In genomic region chr4:128678564-128679217, GRCm38 (mm10) we compare ENCODE assay signal across 13 mouse cellular contexts. TPM values are rescaled to one million over a fixed set of nuclear protein-coding genes. Genes with fewer than 3 reads are reported as not detected.
DNase-seq lines count a peak whose midpoint lies in the region; ATAC-seq lines count a peak whose summit lies in the region.
"Had no signal": no experiment of that assay in that cellular context is flagged by ENCODE, and none has a peak within 500 bp of the region (broad histone marks: within the 10 kb centered on the region; RNA-seq: fewer than 3 reads in every experiment).

No protein-coding gene starts in this region.

- peaks cover 16% of the 10 kb centered on the region; the same call in 1 of the 2 replicates for H3K4me1 ChIP-seq in lung, embryonic 16.5 days (replicated peaks; ENCODE audit: control insufficient read depth, insufficient read depth, low read length)
- peaks cover 17% of the 10 kb centered on the region for H3K4me1 ChIP-seq in hindbrain, embryonic 16.5 days (ENCODE audit: control insufficient read depth, insufficient read depth, low read depth, low read length)
- H3K4me1 ChIP-seq in midbrain, embryonic 13.5 days (replicated peaks), result peaks cover 29% of the 10 kb centered on the region
- 0 out of 2 replicates have a peak, but pooled peaks cover 2% of the 10 kb centered on the region for H3K4me1 ChIP-seq in heart, embryonic 12.5 days (replicated peaks)

- H3K4me3 ChIP-seq in lung, embryonic 16.5 days (ENCODE audit: low read length), result no peak overlapping the region
- peak overlapping the region; percentile 19 for H3K4me3 ChIP-seq in hindbrain, embryonic 16.5 days (ENCODE audit: low read length)
- H3K4me3 ChIP-seq in midbrain, embryonic 13.5 days (replicated peaks), result peak overlapping the region; percentile 5
- no peak overlapping the region for H3K4me3 ChIP-seq in heart, embryonic 12.5 days
- H3K4me3 ChIP-seq: erythroblast, embryonic 14.5 days had no signal

- no peaks in the 10 kb centered on the region for H3K36me3 ChIP-seq in lung, embryonic 16.5 days (ENCODE audit: control insufficient read depth, insufficient read depth, low read length)
- H3K36me3 ChIP-seq in hindbrain, embryonic 16.5 days (ENCODE audit: control insufficient read depth, insufficient read depth, low read length), result no peaks in the 10 kb centered on the region
- H3K36me3 ChIP-seq in midbrain, embryonic 13.5 days, result no peaks in the 10 kb centered on the region
- H3K36me3 ChIP-seq in heart, embryonic 12.5 days, result no peaks in the 10 kb centered on the region

- 50% methylated on average over 13 of the region's 13 CpGs for WGBS in lung, embryonic 16.5 days
- WGBS in hindbrain, embryonic 16.5 days, result 31% methylated on average over 13 of the region's 13 CpGs
- WGBS in midbrain, embryonic 13.5 days, result 33% methylated on average over 13 of the region's 13 CpGs
- 66% methylated on average over 13 of the region's 13 CpGs for WGBS in heart, embryonic 12.5 days

- H3K9ac ChIP-seq in lung, embryonic 16.5 days (ENCODE audit: low read length), result no peak overlapping the region
- peak overlapping the region; percentile 15; the same call in 1 of the 2 replicates for H3K9ac ChIP-seq in hindbrain, embryonic 16.5 days (ENCODE audit: low read depth, low read length)
- H3K9ac ChIP-seq in midbrain, embryonic 13.5 days (replicated peaks), result peak overlapping the region; percentile 50
- H3K9ac ChIP-seq in heart, embryonic 12.5 days, result no peak overlapping the region

- H3K27ac ChIP-seq in lung, embryonic 16.5 days (ENCODE audit: low read length), result no peak overlapping the region
- H3K27ac ChIP-seq in hindbrain, embryonic 16.5 days (ENCODE audit: low read depth, low read length), result peak overlapping the region; percentile 65
- peak overlapping the region; percentile 77 for H3K27ac ChIP-seq in midbrain, embryonic 13.5 days
- H3K27ac ChIP-seq in heart, embryonic 12.5 days (ENCODE audit: poor library complexity, severe bottlenecking), result no peak overlapping the region

- ATAC-seq in lung, embryonic 16.5 days (ENCODE audit: low read depth), result peak; percentile 61
- peak; percentile 77 for ATAC-seq in hindbrain, embryonic 16.5 days
- ATAC-seq in midbrain, embryonic 13.5 days, result peak; percentile 82
- no peak for ATAC-seq in heart, embryonic 12.5 days (ENCODE audit: insufficient number of reproducible peaks, low FRiP score)
- ATAC-seq: CD4-positive, CD25-positive, alpha-beta regulatory T cell, adult 4 months; intestine, embryonic 16.5 days had no signal

- peak overlapping the region; percentile 36 for H3K4me2 ChIP-seq in lung, embryonic 16.5 days (ENCODE audit: low read depth, low read length)
- peak overlapping the region; percentile 48 for H3K4me2 ChIP-seq in hindbrain, embryonic 16.5 days (ENCODE audit: low read length)
- H3K4me2 ChIP-seq in midbrain, embryonic 13.5 days (replicated peaks), result peak overlapping the region; percentile 44
- H3K4me2 ChIP-seq in heart, embryonic 12.5 days, result no peak overlapping the region

- no peak for DNase-seq in lung, postnatal 25 days (ENCODE audit: low spot score)
- no peak for DNase-seq in right cerebral cortex, postnatal 4 days
- DNase-seq in layer of hippocampus, postnatal 36 days, result no peak
- no peak for DNase-seq in thymus, postnatal 14 days
- DNase-seq: heart, adult 11 months; right cerebral cortex, adult 18-20 months had no signal

- H3K27me3 ChIP-seq in lung, embryonic 16.5 days (ENCODE audit: control insufficient read depth, insufficient read depth, low read depth, low read length), result no peaks in the 10 kb centered on the region
- H3K27me3 ChIP-seq in hindbrain, embryonic 16.5 days (replicated peaks; ENCODE audit: control insufficient read depth, insufficient read depth, low read length), result no peaks in the 10 kb centered on the region
- no peaks in the 10 kb centered on the region for H3K27me3 ChIP-seq in midbrain, embryonic 13.5 days
- no peaks in the 10 kb centered on the region for H3K27me3 ChIP-seq in heart, embryonic 12.5 days (replicated peaks)

- H3K9me3 ChIP-seq in lung, embryonic 16.5 days (ENCODE audit: control insufficient read depth, low read length), result no peaks in the 10 kb centered on the region
- no peaks in the 10 kb centered on the region for H3K9me3 ChIP-seq in hindbrain, embryonic 16.5 days (ENCODE audit: control insufficient read depth, low read length)
- H3K9me3 ChIP-seq in midbrain, embryonic 13.5 days, result no peaks in the 10 kb centered on the region
- no peaks in the 10 kb centered on the region for H3K9me3 ChIP-seq in heart, embryonic 12.5 days (replicated peaks)

RNA-seq across cellular contexts. Expression of gene Phc2, which starts 24.2 kb away (rescaled TPM):
- 18.9 and 19.8 TPM in 2 replicates for polyA plus RNA-seq in lung, embryonic 16.5 days (2015; fragmentation: Nextera tagmentation; extraction: Ambion mirVana)
- 19.9 and 23.5 TPM in 2 replicates for polyA plus RNA-seq in hindbrain, embryonic 16.5 days (2015; fragmentation: Nextera tagmentation; extraction: Ambion mirVana)
- polyA plus RNA-seq in midbrain, embryonic 13.5 days (2015; fragmentation: Nextera tagmentation; extraction: Ambion mirVana), result 30.0 and 36.1 TPM in 2 replicates
- 10 to 100 TPM; 91.4 to 96.9 TPM for total RNA-seq in layer of hippocampus, postnatal 36 days (2021)
- 53.3 and 58.5 TPM in 2 replicates for polyA plus RNA-seq in heart, embryonic 12.5 days (2016; fragmentation: Nextera tagmentation; extraction: Ambion mirVana)

Comparison
In these comparisons a context has a peak if more than half of its experiments do, and no peak if none do; other contexts are left out.
1. H3K27ac ChIP-seq: peak in hindbrain, embryonic 16.5 days (single experiment) and midbrain, embryonic 13.5 days (single experiment); none in lung, embryonic 16.5 days (single experiment) and heart, embryonic 12.5 days (single experiment).
2. H3K4me3 ChIP-seq: peak in hindbrain, embryonic 16.5 days (single experiment) and midbrain, embryonic 13.5 days (single experiment); none in lung, embryonic 16.5 days (single experiment) and heart, embryonic 12.5 days (single experiment).
3. H3K9ac ChIP-seq: peak in hindbrain, embryonic 16.5 days (single experiment) and midbrain, embryonic 13.5 days (single experiment); none in lung, embryonic 16.5 days (single experiment) and heart, embryonic 12.5 days (single experiment).